Mouse (Mus musculus): Measurements from ENCODE around the gene Mettl15. TPM values are rescaled to one million over a fixed set of nuclear protein-coding genes. Genes with fewer than 3 reads are reported as not detected.
"Not testable (repeated sequence)": the region's sequence is repeated elsewhere in the genome, so short reads cannot be mapped to it uniquely, and the experiment has no call there.

Gene Mettl15
- total RNA-seq (2021), result 10 to 100 TPM; 11.6 to 12.6 TPM
- long read RNA-seq, experiment 1, transcript Mettl15-201 (6 exons, 1,894 nt), result major isoform, 6 of 12 reads
- long read RNA-seq, experiment 1, partial matches to known transcripts, result 1 of 12 reads
- long read RNA-seq, experiment 1, other reads (novel, unspliced or antisense), result 5 of 12 reads
- long read RNA-seq, experiment 2, transcript Mettl15-201 (6 exons, 1,894 nt), result major isoform, 9 of 21 reads
- long read RNA-seq, experiment 2, partial matches to known transcripts, result 0 of 21 reads
- long read RNA-seq, experiment 2, other reads (novel, unspliced or antisense), result 12 of 21 reads

GRCm38 (mm10) chr2:109280600-109281340 lies at the start of gene Mettl15, which contains the start of gene Kif18a:
TSS of gene Mettl15 (minus strand) at chr2:109280748.
TSS of gene Kif18a (plus strand) at chr2:109280738.
- intact Hi-C loops (cut with DNase I), result no loop called here
- DNase-seq, result peak; percentile 94 to 96

GRCm38 (mm10) chr2:109311369-109311768 lies 30.8 kb upstream of the Mettl15 start:
- intact Hi-C loops (cut with DNase I), result no loop called here
- DNase-seq, result no peak

GRCm38 (mm10) chr2:109303638-109304037 lies 23.1 kb upstream of the Mettl15 start:
- intact Hi-C loops (cut with DNase I), result no loop called here
- DNase-seq, result no peak

DNA sequence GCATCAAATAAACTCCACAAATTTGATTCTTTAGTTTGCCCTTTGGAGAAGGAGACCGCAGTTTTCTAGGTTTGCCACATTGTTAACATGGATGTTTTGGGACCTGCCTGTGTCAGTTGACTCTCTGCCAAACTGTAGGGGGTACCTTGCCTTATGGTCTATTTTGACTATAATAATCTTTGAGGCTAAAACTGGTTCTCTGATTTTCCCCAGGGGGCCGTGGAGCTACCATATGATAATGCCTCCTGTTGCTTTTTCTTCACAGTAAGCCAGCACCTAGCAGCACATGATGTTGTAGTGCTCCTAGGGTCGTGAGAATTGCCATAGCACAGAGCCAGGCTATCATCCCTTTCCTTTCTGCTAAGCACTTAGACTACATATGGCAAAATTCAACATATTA lies 21.7 kb upstream of the Mettl15 start:
- intact Hi-C loops (cut with DNase I), result no loop called here
- DNase-seq, result no peak

DNA sequence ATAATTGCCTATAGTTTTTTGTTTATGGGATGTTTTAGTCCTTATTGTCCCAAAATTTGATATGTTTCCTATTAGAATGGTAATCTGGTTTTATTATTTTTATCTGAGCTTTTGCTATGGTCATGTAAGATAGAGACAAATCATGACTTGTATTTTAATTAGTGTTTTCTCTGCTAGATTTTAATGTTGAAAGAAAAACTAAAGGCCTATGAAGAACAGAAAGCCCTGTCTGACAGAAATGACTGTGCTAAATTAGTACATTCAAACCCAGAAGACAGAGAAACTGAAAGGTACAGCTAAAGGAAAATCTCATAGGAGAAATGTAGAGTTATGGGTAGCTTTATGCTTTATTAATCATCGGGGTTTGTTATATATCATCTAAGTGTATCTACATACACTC lies 17.6 kb upstream of the Mettl15 start:
- intact Hi-C loops (cut with DNase I), result no loop called here
- DNase-seq, result no peak

- DNase-seq, result no peak
- intact Hi-C loops (cut with DNase I), result no loop called here
These were observed 15.7 kb upstream of the Mettl15 start for GRCm38 (mm10) chr2:109296264-109296663.

- intact Hi-C loops (cut with DNase I), result no loop called here
These were observed 8.8 kb upstream of the Mettl15 start for GRCm38 (mm10) chr2:109289327-109289726.

DNA sequence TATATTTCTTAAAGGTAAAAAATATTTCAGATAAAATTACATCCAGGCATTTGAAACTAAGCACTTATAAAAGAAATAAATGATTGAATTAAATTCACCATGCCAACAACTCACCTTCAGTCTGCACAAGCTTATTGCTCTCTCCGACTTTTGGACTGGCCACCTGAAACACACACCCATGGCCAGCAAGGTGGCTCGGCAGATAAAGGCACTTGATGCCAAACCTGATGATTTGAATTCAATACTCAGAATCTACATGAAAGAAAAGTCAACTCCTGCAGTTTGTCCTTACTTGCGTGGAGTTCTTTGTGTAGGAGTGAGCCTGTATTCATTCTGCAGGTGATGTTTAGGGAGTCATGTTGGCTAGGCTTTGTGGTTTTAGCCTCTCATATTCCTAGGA lies 3.6 kb upstream of the Mettl15 start:
- intact Hi-C loops (cut with DNase I), result no loop called here

More at GRCm38 (mm10) chr2:109289327-109289726, 8.8 kb upstream of the Mettl15 start:
- DNase-seq, result no peak

GRCm38 (mm10) chr2:109281341-109281690 lies 768 bp upstream of the Mettl15 start:
- intact Hi-C loops (cut with DNase I), result no loop called here
- no peak for DNase-seq

More for the DNA sequence above, 3.6 kb upstream of the Mettl15 start:
- DNase-seq, result no peak

- DNase-seq, result no peak
- intact Hi-C loops (cut with DNase I), result no loop called here
These were observed 312 bp downstream of the Mettl15 start for GRCm38 (mm10) chr2:109280272-109280599.

GRCm38 (mm10) chr2:109278036-109278435 lies 2.5 kb downstream of the Mettl15 start:
- intact Hi-C loops (cut with DNase I), result loop anchor here (10.0 kb wide), 1 partner anchor 417 kb away; no protein-coding TSS in a partner anchor
- DNase-seq, result peak; percentile 36 to 54

DNA sequence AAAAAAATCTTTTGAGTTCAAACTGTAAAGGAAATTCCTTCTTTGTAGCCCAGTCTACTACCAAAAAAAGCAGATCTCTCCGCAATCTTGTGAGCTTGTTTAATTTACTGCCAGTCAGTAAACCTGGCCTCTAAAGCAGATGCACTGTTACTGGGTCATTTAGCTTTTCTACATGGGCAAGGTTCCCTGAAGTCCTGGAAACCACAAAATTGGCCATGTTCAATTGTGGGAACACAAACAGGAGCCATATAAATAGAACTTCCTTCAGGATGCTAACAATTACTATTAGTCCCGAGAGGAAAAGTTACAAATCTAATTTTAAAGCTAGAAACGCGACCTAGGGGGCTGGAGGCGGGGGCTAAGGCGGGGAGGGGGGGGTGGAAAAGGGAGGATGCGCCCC lies 3.0 kb downstream of the Mettl15 start:
- no peak for DNase-seq
- intact Hi-C loops (cut with DNase I), result loop anchor here (10.0 kb wide), 1 partner anchor 417 kb away; no protein-coding TSS in a partner anchor

GRCm38 (mm10) chr2:109273098-109273497 lies 7.5 kb downstream of the Mettl15 start:
- intact Hi-C loops (cut with DNase I), result loop anchor here (10.0 kb wide), 1 partner anchor 422 kb away; no protein-coding TSS in a partner anchor
- no peak for DNase-seq

GRCm38 (mm10) chr2:109262779-109263178 lies 17.8 kb downstream of the Mettl15 start:
- intact Hi-C loops (cut with DNase I), result no loop called here
- no peak for DNase-seq

- DNase-seq, result no peak
- intact Hi-C loops (cut with DNase I), result no loop called here
These were observed 38.6 kb downstream of the Mettl15 start for GRCm38 (mm10) chr2:109241947-109242346.

- no peak for DNase-seq
- intact Hi-C loops (cut with DNase I), result no loop called here
These were observed 44.8 kb downstream of the Mettl15 start for GRCm38 (mm10) chr2:109235741-109236140.

- intact Hi-C loops (cut with DNase I), result no loop called here
- no peak for DNase-seq
These were observed 46.7 kb downstream of the Mettl15 start for GRCm38 (mm10) chr2:109233876-109234275.

GRCm38 (mm10) chr2:109230443-109230842 lies 50.1 kb downstream of the Mettl15 start:
- no peak for DNase-seq
- intact Hi-C loops (cut with DNase I), result no loop called here

- intact Hi-C loops (cut with DNase I), result no loop called here
- DNase-seq, result no peak
These were observed 53.4 kb downstream of the Mettl15 start for GRCm38 (mm10) chr2:109227196-109227595.

DNA sequence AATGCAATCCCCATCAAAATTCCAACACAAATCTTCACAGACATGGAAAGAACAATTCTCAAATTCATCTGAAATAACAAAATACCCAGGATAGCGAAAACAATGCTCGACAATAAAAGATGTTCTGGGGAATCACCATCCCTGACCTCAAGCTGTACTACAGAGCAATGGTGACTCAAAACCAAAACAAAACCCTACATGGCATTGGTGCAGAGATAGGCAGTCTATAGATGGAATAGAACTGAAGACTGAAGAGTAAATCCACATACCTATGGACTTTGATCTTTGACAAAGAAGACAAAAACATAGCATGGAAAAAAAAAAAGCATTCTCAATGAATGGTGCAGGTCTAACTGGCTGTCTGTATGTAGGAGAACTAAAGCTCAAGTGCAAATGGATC lies 59.1 kb downstream of the Mettl15 start:
- DNase-seq, result no peak
- intact Hi-C loops (cut with DNase I), result no loop called here

- DNase-seq; intact Hi-C loops (cut with DNase I): not testable (repeated sequence)
These were observed 63.9 kb downstream of the Mettl15 start for GRCm38 (mm10) chr2:109216678-109217077.

GRCm38 (mm10) chr2:109210641-109211040 lies 69.9 kb downstream of the Mettl15 start:
- DNase-seq; intact Hi-C loops (cut with DNase I): not testable (repeated sequence)

Measured in heart, postnatal 14 days (tissue).